Mouse (Mus musculus) neutrophil, adult 5-6 weeks (primary cell): ENCODE results near the gene Calcrl. TPM values are rescaled to one million over a fixed set of nuclear protein-coding genes. Genes with fewer than 3 reads are reported as not detected.

Experiments
- ATAC-seq: fragments of 151-379, 151-347 bp; 2 replicates; pipeline ENCODE4 v1.8.0; 2017; ENCODE audit warnings: mild to moderate bottlenecking, moderate TSS enrichment; ENCODE audit not compliant: insufficient number of reproducible peaks, poor library complexity, low FRiP score, severe bottlenecking; ENCODE audit errors: extremely low read depth
- total RNA-seq: library from RNA; stranded (forward); fragments of 200-1000 nt; gene quantifications from 2 replicates; pipeline ENCODE4 v1.2.3, GENCODE M21; 2017

The Calcrl gene
- total RNA-seq, 1 experiment from 2014 or later: 36.7 TPM

- no peak for ATAC-seq
These were observed 69.9 kb downstream of the Calcrl start for GRCm38 (mm10) chr2:84355281-84355680.

GRCm38 (mm10) chr2:84347376-84347775 lies 77.8 kb downstream of the Calcrl start:
- ATAC-seq: 0 out of 2 replicates have a peak, but pooled peaks have one; percentile 16

GRCm38 (mm10) chr2:84343756-84344155 lies 81.5 kb downstream of the Calcrl start:
- no peak for ATAC-seq

DNA sequence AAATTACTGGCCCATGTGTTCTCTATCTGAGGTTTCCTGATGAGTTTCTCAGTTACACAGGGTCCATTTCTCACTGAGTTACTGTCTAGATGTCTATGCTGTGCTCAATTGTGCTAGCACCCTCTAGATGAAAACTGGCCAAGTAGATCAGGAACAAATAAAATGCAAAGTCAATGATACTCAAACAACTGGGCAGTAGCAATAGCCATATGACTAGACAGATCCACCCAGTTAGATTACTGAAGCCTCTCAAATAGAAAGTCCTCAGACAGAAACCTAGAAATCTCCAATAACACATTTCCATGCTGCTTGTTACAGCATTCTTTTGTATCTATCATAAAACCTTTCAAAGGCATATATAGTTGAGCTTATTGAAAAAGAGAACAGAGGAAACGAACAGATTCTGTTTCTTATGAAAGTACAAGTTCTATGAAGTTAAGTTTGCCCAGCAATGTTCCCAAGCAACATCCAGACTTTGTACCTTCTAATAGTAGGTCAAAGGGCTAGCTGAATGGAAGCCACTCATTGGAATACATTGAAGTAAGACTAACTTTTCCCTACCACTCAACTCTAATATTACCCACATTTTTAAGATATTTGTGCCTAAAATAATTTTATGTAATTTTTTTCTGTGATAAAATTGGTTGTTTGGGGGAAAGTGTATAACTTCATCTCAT lies 87.3 kb downstream of the Calcrl start:
- ATAC-seq: no peak

GRCm38 (mm10) chr2:84336331-84336730 lies 88.9 kb downstream of the Calcrl start:
- ATAC-seq: no peak

- ATAC-seq: no peak
These were observed 108.9 kb downstream of the Calcrl start for GRCm38 (mm10) chr2:84316185-84316805.

DNA sequence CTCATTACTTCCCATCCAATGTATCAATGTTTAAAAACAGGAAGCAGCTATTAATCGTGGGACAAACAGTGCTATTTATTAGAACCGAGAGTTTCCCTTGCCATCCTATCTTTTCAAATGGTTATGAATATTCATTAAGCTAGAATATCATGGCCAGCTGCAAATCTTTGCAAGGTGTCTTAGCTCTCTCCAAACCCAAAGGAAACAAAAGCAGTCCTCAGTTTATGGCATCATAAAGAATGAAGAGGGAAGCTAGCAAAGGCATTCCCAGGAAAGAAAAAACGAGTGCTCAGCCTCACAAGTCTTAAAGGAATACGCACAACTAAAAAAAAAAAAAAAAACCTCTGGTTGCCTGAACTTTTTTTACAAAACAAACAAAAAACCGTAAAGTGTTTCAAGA lies 128.7 kb downstream of the Calcrl start:
- ATAC-seq: no peak

- ATAC-seq: no peak
These were observed 130.1 kb downstream of the Calcrl start for GRCm38 (mm10) chr2:84295068-84295467.

GRCm38 (mm10) chr2:84294611-84295010 lies 130.6 kb downstream of the Calcrl start:
- ATAC-seq: no peak

DNA sequence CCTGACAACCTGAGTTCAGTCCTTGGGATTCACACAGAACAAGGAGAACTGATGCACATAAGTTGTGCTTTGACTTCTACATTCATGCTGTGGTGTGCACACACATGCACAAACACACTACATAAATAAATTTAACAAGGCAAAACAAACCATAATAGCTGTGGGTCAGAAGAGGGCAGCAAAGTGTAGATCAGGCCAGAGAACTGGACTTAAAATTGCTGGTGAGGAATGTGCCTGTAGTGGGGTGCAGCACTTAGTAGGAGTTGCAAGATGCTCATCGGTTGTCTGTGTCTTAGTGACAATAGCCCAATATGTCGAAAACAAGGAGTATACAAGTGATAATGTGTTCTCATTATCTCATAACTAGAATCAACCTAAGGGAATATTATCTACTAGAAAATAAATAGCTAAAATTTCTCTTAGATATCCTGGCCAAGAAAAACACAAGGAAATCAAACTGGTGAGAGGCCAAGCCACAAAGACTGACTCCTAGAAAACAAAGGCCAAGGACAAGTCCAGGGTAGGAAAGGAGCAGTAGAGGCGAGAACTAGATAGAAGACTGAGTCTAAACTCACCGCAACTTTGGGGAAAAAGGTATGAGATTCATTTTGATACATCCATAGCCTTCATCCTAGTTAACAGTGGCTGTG lies 132.7 kb downstream of the Calcrl start:
- ATAC-seq: no peak

GRCm38 (mm10) chr2:84288940-84289557 lies 136.2 kb downstream of the Calcrl start:
- no peak for ATAC-seq

Other genes starting within 250 kb of the Calcrl start
- 1.5 and 2.8 TPM in 2 replicates for gene Tfpi, start 51.4 kb upstream of the Calcrl start, total RNA-seq
- 2.1 and 4.2 TPM in 2 replicates for gene Ctnnd1, start 225.4 kb upstream of the Calcrl start, total RNA-seq
- not detected in 2 replicates for gene Btbd18, start 233.7 kb upstream of the Calcrl start, total RNA-seq
- gene Selenoh, start 245.4 kb upstream of the Calcrl start, total RNA-seq: 20.6 and 24.8 TPM in 2 replicates